8 mouse cellular contexts compared by ENCODE assay signal in genomic region chr5:13470057-13470905, GRCm38 (mm10).
A peak's percentile ranks its signal among the peaks of the same experiment; 100 is the strongest.
DNase-seq lines count a peak whose midpoint lies in the region; ATAC-seq and TF ChIP-seq lines count a peak whose summit lies in the region.

No protein-coding gene starts in this region.

- peak overlapping the region; percentile 40; the same call in 1 of the 2 replicates for H3K27ac ChIP-seq in intestine, embryonic 14.5 days (ENCODE audit: low read depth)
- H3K27ac ChIP-seq in intestine, postnatal 0 days (ENCODE audit: low read depth, low read length) = no peak overlapping the region
- 0 out of 2 replicates have a peak overlapping the region, but pooled peaks have one; percentile 23 for H3K27ac ChIP-seq in forebrain, postnatal 0 days (ENCODE audit: low read depth, low read length)
- peak overlapping the region; percentile 60 for H3K27ac ChIP-seq in kidney, embryonic 15.5 days
- no peak overlapping the region; the same call in 1 of the 2 replicates for H3K27ac ChIP-seq in neural tube, embryonic 15.5 days (replicated peaks)

- H3K9ac ChIP-seq in intestine, embryonic 14.5 days (ENCODE audit: low read length) = no peak overlapping the region
- H3K9ac ChIP-seq in intestine, postnatal 0 days (ENCODE audit: low read depth, low read length) = no peak overlapping the region
- no peak overlapping the region for H3K9ac ChIP-seq in forebrain, postnatal 0 days
- no peak overlapping the region for H3K9ac ChIP-seq in kidney, embryonic 15.5 days
- H3K9ac ChIP-seq in neural tube, embryonic 15.5 days (replicated peaks) = no peak overlapping the region

- no peak for DNase-seq in intestine, embryonic 14.5 days (ENCODE audit: low spot score)
- peak; percentile 48 for DNase-seq in adipocyte (ENCODE audit: low spot score)
- DNase-seq in forebrain, postnatal 0 days = peak; percentile 62
- DNase-seq in adrenal gland, postnatal 25 days = no peak
- no peak for DNase-seq in spleen, adult 12 weeks (ENCODE audit: low spot score)

- H3K4me3 ChIP-seq in intestine, embryonic 14.5 days (ENCODE audit: low read depth, low read length) = no peak overlapping the region
- no peak overlapping the region for H3K4me3 ChIP-seq in intestine, postnatal 0 days (ENCODE audit: low read depth, low read length)
- H3K4me3 ChIP-seq in forebrain, postnatal 0 days (ENCODE audit: low read depth, low read length) = no peak overlapping the region
- H3K4me3 ChIP-seq in kidney, embryonic 15.5 days (replicated peaks) = no peak overlapping the region
- no peak overlapping the region for H3K4me3 ChIP-seq in neural tube, embryonic 15.5 days (replicated peaks)

- no peak for ATAC-seq in intestine, embryonic 14.5 days (replicated peaks; ENCODE audit: low FRiP score, low TSS enrichment, low read depth)
- no peak for ATAC-seq in intestine, postnatal 0 days
- peak; percentile 53 for ATAC-seq in forebrain, postnatal 0 days
- peak; percentile 78 for ATAC-seq in kidney, embryonic 15.5 days (replicated peaks; ENCODE audit: low FRiP score)
- ATAC-seq in neural tube, embryonic 15.5 days (ENCODE audit: low FRiP score) = peak; percentile 69

- WGBS in intestine, embryonic 14.5 days = 48% methylated on average over 7 of the region's 7 CpGs
- 64% methylated on average over 7 of the region's 7 CpGs for WGBS in intestine, postnatal 0 days
- 17% methylated on average over 7 of the region's 7 CpGs for WGBS in forebrain, postnatal 0 days
- WGBS in kidney, embryonic 15.5 days = 33% methylated on average over 7 of the region's 7 CpGs
- WGBS in neural tube, embryonic 15.5 days = 56% methylated on average over 7 of the region's 7 CpGs

- no peaks in the 10 kb centered on the region for H3K27me3 ChIP-seq in intestine, embryonic 14.5 days (replicated peaks; ENCODE audit: control insufficient read depth, insufficient read depth, low read length)
- H3K27me3 ChIP-seq in intestine, postnatal 0 days (replicated peaks; ENCODE audit: control insufficient read depth, insufficient read depth, low read length) = no peaks in the 10 kb centered on the region
- H3K27me3 ChIP-seq in forebrain, postnatal 0 days (ENCODE audit: insufficient read depth, low read length) = no peaks in the 10 kb centered on the region
- no peaks in the 10 kb centered on the region for H3K27me3 ChIP-seq in kidney, embryonic 15.5 days
- H3K27me3 ChIP-seq in neural tube, embryonic 15.5 days (replicated peaks) = no peaks in the 10 kb centered on the region

- TF ChIP-seq CTCF in intestine, postnatal 0 days (IDR thresholded peaks at IDR 0.05; ENCODE audit: low read depth) = no peak
- TF ChIP-seq CTCF in forebrain, postnatal 0 days (IDR thresholded peaks at IDR 0.05; ENCODE audit: low read depth) = no peak

- H3K4me1 ChIP-seq in intestine, embryonic 14.5 days (replicated peaks; ENCODE audit: control insufficient read depth, insufficient read depth, low read length) = peaks cover 3% of the 10 kb centered on the region; the same call in 1 of the 2 replicates
- no peaks in the 10 kb centered on the region for H3K4me1 ChIP-seq in intestine, postnatal 0 days (replicated peaks; ENCODE audit: control insufficient read depth, insufficient read depth, low read length)
- no peaks in the 10 kb centered on the region for H3K4me1 ChIP-seq in forebrain, postnatal 0 days (ENCODE audit: insufficient read depth)
- H3K4me1 ChIP-seq in kidney, embryonic 15.5 days = peaks cover 14% of the 10 kb centered on the region
- H3K4me1 ChIP-seq in neural tube, embryonic 15.5 days = peaks cover 6% of the 10 kb centered on the region

- H3K36me3 ChIP-seq in intestine, embryonic 14.5 days (ENCODE audit: control insufficient read depth, insufficient read depth, low read length) = no peaks in the 10 kb centered on the region
- H3K36me3 ChIP-seq in intestine, postnatal 0 days (ENCODE audit: control insufficient read depth, insufficient read depth) = no peaks in the 10 kb centered on the region
- no peaks in the 10 kb centered on the region for H3K36me3 ChIP-seq in forebrain, postnatal 0 days (ENCODE audit: insufficient read depth)
- no peaks in the 10 kb centered on the region for H3K36me3 ChIP-seq in kidney, embryonic 15.5 days
- H3K36me3 ChIP-seq in neural tube, embryonic 15.5 days = no peaks in the 10 kb centered on the region

- H3K4me2 ChIP-seq in intestine, embryonic 14.5 days (ENCODE audit: low read length) = no peak overlapping the region
- H3K4me2 ChIP-seq in intestine, postnatal 0 days (replicated peaks; ENCODE audit: low read depth) = no peak overlapping the region
- H3K4me2 ChIP-seq in forebrain, postnatal 0 days (ENCODE audit: low read depth) = 0 out of 2 replicates have a peak overlapping the region, but pooled peaks have one; percentile 28
- H3K4me2 ChIP-seq in kidney, embryonic 15.5 days = no peak overlapping the region
- no peak overlapping the region for H3K4me2 ChIP-seq in neural tube, embryonic 15.5 days

- no peaks in the 10 kb centered on the region for H3K9me3 ChIP-seq in intestine, embryonic 14.5 days (ENCODE audit: control insufficient read depth, low read length)
- H3K9me3 ChIP-seq in intestine, postnatal 0 days (ENCODE audit: control insufficient read depth) = no peaks in the 10 kb centered on the region
- no peaks in the 10 kb centered on the region for H3K9me3 ChIP-seq in forebrain, postnatal 0 days (ENCODE audit: low read length)
- H3K9me3 ChIP-seq in kidney, embryonic 15.5 days (replicated peaks) = no peaks in the 10 kb centered on the region
- H3K9me3 ChIP-seq in neural tube, embryonic 15.5 days (replicated peaks) = no peaks in the 10 kb centered on the region

Comparison
In these comparisons a context has a peak if more than half of its experiments do, and no peak if none do; other contexts are left out.
1. H3K27ac ChIP-seq: peak in intestine, embryonic 14.5 days (single experiment), forebrain, postnatal 0 days (single experiment) and kidney, embryonic 15.5 days (single experiment); none in intestine, postnatal 0 days (single experiment) and neural tube, embryonic 15.5 days (single experiment).
2. ATAC-seq: peak in forebrain, postnatal 0 days (single experiment), kidney, embryonic 15.5 days (single experiment) and neural tube, embryonic 15.5 days (single experiment); none in intestine, embryonic 14.5 days (single experiment) and intestine, postnatal 0 days (single experiment).
3. DNase-seq: peak in adipocyte (single experiment) and forebrain, postnatal 0 days (single experiment); none in intestine, embryonic 14.5 days (single experiment), adrenal gland, postnatal 25 days (single experiment) and spleen, adult 12 weeks (single experiment).